Mouse (Mus musculus): ENCODE data around the gene Bace2. TPM values are rescaled to one million over a fixed set of nuclear protein-coding genes. Genes with fewer than 3 reads are reported as not detected.

Bace2 gene
- total and polyA plus RNA-seq, 3 experiments: not detected

GRCm38 (mm10) chr16:97396436-97396835 lies 39.9 kb downstream of the Bace2 start:
- no peaks in the 10 kb centered on the region for H3K9me3 ChIP-seq (replicated peaks; ENCODE audit: insufficient read depth, low read length)
- no peaks in the 10 kb centered on the region for H3K4me1 ChIP-seq (ENCODE audit: control insufficient read depth in 1 of 2, insufficient read depth in 2 of 2, low read length in 2 of 2)
- TF ChIP-seq SIN3A (IDR thresholded peaks at IDR 0.05; ENCODE audit: low read length) (no peak), TAL1 (IDR thresholded peaks at IDR 0.05; ENCODE audit: low read length) (no peak), TCF12 (IDR thresholded peaks at IDR 0.05; ENCODE audit: low read depth, low read length) (no peak), MEF2A (IDR thresholded peaks at IDR 0.05; ENCODE audit: extremely low read depth, insufficient replicate concordance, low read depth, low read length, poor library complexity, severe bottlenecking) (no peak), TBP (IDR thresholded peaks at IDR 0.05; ENCODE audit: low read depth, low read length) (no peak), USF1 (IDR thresholded peaks at IDR 0.05; ENCODE audit: low read depth, low read length) (no peak), MAFK (IDR thresholded peaks at IDR 0.05; ENCODE audit: borderline replicate concordance, low read depth, low read length) (no peak), MAX (IDR thresholded peaks at IDR 0.05; ENCODE audit: low read length) (no peak), ZKSCAN1 (IDR thresholded peaks at IDR 0.05; ENCODE audit: low read depth, low read length) (no peak), NRF1 (IDR thresholded peaks at IDR 0.05; ENCODE audit: insufficient read depth, low read depth, low read length, poor library complexity, severe bottlenecking) (no peak), HCFC1 (IDR thresholded peaks at IDR 0.05; ENCODE audit: low read depth, low read length) (no peak), CHD2 (IDR thresholded peaks at IDR 0.05; ENCODE audit: low read length) (no peak), MYB (IDR thresholded peaks at IDR 0.05; ENCODE audit: low read depth, low read length) (no peak), SMC3 (IDR thresholded peaks at IDR 0.05; ENCODE audit: low read depth, low read length) (no peak), UBTF (IDR thresholded peaks at IDR 0.05; ENCODE audit: borderline replicate concordance, insufficient read depth, low read depth, low read length) (no peak)
- H3K36me3 ChIP-seq (ENCODE audit: control insufficient read depth in 1 of 2, insufficient read depth in 2 of 2, low read length in 2 of 2): no peaks in the 10 kb centered on the region
- H3K27ac ChIP-seq (ENCODE audit: control insufficient read depth, low read depth, low read length): no peak overlapping the region
- H3K27me3 ChIP-seq (ENCODE audit: control insufficient read depth in 1 of 2, insufficient read depth in 2 of 2, low read length in 2 of 2): no peaks in the 10 kb centered on the region; a peak in 1 of 4 replicates
- DNase-seq (ENCODE audit: low read depth, low spot score): no peak
- no peaks in the 10 kb centered on the region for H3K79me2 ChIP-seq (ENCODE audit: control insufficient read depth, insufficient read depth, low read length, poor library complexity)
- no peak overlapping the region for H3K4me3 ChIP-seq (ENCODE audit: control insufficient read depth in 1 of 2, insufficient read depth in 1 of 2, low read depth in 2 of 2, low read length in 2 of 2)
- no peak overlapping the region for H3K9ac ChIP-seq (ENCODE audit: control insufficient read depth, low read depth, low read length, poor library complexity, severe bottlenecking)

GRCm38 (mm10) chr16:97397945-97398531 lies 41.5 kb downstream of the Bace2 start:
- Histone ChIP-seq H3K4me1 (ENCODE audit: control insufficient read depth in 1 of 2, insufficient read depth in 2 of 2, low read length in 2 of 2) (no peaks in the 10 kb centered on the region), H3K36me3 (ENCODE audit: control insufficient read depth in 1 of 2, insufficient read depth in 2 of 2, low read length in 2 of 2) (no peaks in the 10 kb centered on the region), H3K9ac (ENCODE audit: control insufficient read depth, low read depth, low read length, poor library complexity, severe bottlenecking) (no peak overlapping the region), H3K9me3 (replicated peaks; ENCODE audit: insufficient read depth, low read length) (no peaks in the 10 kb centered on the region), H3K4me3 (ENCODE audit: control insufficient read depth in 1 of 2, insufficient read depth in 1 of 2, low read depth in 2 of 2, low read length in 2 of 2) (no peak overlapping the region), H3K27ac (ENCODE audit: control insufficient read depth, low read depth, low read length) (no peak overlapping the region), H3K27me3 (ENCODE audit: control insufficient read depth in 1 of 2, insufficient read depth in 2 of 2, low read length in 2 of 2) (no peaks in the 10 kb centered on the region; a peak in 1 of 4 replicates), H3K79me2 (ENCODE audit: control insufficient read depth, insufficient read depth, low read length, poor library complexity) (no peaks in the 10 kb centered on the region)
- no peak for DNase-seq (ENCODE audit: low read depth, low spot score)
- TF ChIP-seq CHD2 (IDR thresholded peaks at IDR 0.05; ENCODE audit: low read length) (no peak), POLR2AphosphoS2 (IDR thresholded peaks at IDR 0.05; ENCODE audit: low read length) (no peak), BHLHE40 (IDR thresholded peaks at IDR 0.05; ENCODE audit: borderline replicate concordance, low read depth, low read length) (no peak), ZMIZ1 (IDR thresholded peaks at IDR 0.05; ENCODE audit: low read depth, low read length) (no peak), ETS1 (IDR thresholded peaks at IDR 0.05; ENCODE audit: low read depth, low read length) (no peak), CTCF (IDR thresholded peaks at IDR 0.05 in 2 of 3, conservative IDR thresholded peaks at IDR 0.05 in 1 of 3; ENCODE audit: control insufficient read depth in 1 of 3, insufficient read depth in 1 of 3, low read depth in 2 of 3, low read length in 3 of 3, poor library complexity in 1 of 3, severe bottlenecking in 1 of 3) (no peak)
